Mouse (Mus musculus) activated CD4-positive, CD25-positive, alpha-beta regulatory T cell (primary cell): ENCODE data around the gene Gm12887. TPM values are rescaled to one million over a fixed set of nuclear protein-coding genes. Genes with fewer than 3 reads are reported as not detected.

Experiments used
- polyA plus RNA-seq, 2 experiments: library from polyadenylated mRNA; unstranded; fragments of 100-300 nt; shearing (Covaris generic); gene quantifications; one replicate each; pipeline ENCODE4 v1.2.1; 2017

The Gm12887 gene
- not detected for polyA plus RNA-seq

DNA sequence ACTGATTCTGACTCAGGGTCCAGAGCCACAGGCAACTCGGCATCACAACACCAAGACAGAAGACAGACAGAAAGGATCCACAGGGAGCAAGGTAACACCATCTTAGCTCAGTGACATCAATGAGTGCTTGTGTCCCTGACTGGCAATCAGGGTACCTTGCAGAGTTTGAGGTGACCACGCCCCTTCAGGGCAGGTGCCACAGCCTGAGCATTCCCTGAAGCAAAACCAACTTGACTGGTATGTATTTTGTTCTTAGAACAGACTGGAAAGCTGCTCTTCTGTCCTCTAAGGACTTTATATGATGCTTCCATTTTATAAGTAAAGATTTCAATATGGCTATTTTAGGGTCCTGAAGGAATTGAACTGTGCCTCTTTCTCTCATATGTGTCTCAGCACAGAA, at the start of gene Gm12887:
TSS of gene Gm12887 (minus strand) at position 101 of the 400 bp plus-strand sequence.

Other genes starting within 250 kb of the Gm12887 start
- gene Gm12886, start 199.0 kb downstream of the Gm12887 start, polyA plus RNA-seq: not detected